Mouse (Mus musculus): ENCODE measurements around the gene Cpxm1. TPM values are rescaled to one million over a fixed set of nuclear protein-coding genes. Genes with fewer than 3 reads are reported as not detected.

Gene Cpxm1
- total and polyA plus RNA-seq, 3 experiments, result 6.5 to 10.7 TPM; not detected in 1

DNA sequence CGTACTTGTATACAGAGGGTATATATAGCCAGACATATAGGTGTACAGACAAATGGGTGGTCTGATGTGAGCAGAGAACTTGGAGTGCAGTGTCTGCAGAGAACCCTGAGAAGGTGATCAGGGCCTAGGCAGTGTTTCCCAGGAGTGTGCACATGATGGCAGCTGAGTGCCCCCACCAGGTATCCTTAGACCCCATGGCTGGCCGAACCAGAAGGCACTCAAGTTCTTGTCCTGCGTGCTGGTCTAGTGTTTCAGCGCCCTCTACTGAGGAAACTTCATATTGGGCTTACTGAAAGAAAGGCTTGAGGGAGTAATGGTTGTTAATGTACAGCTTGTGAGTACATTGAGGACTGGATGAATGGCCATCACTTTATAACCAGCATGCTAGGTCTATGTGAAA, 35.8 kb upstream of the Cpxm1 start:
- Histone ChIP-seq H3K36me3 (ENCODE audit: control insufficient read depth in 1 of 2, insufficient read depth in 2 of 2, low read length in 2 of 2) (peaks cover 9 to 18% of the 10 kb centered on the region in 2 experiments), H3K79me2 (ENCODE audit: control insufficient read depth, insufficient read depth, low read length, poor library complexity) (peaks cover 25% of the 10 kb centered on the region), H3K9ac (ENCODE audit: control insufficient read depth, low read depth, low read length, poor library complexity, severe bottlenecking) (no peak overlapping the region), H3K27me3 (ENCODE audit: control insufficient read depth in 1 of 2, insufficient read depth in 2 of 2, low read length in 2 of 2) (no peaks in the 10 kb centered on the region), H3K27ac (ENCODE audit: control insufficient read depth, low read depth, low read length) (no peak overlapping the region), H3K9me3 (replicated peaks; ENCODE audit: insufficient read depth, low read length) (no peaks in the 10 kb centered on the region), H3K4me3 (ENCODE audit: control insufficient read depth in 1 of 2, insufficient read depth in 1 of 2, low read depth in 2 of 2, low read length in 2 of 2) (no peak overlapping the region), H3K4me1 (ENCODE audit: control insufficient read depth in 1 of 2, insufficient read depth in 2 of 2, low read length in 2 of 2) (peaks cover 15 to 17% of the 10 kb centered on the region in 2 experiments)
- DNase-seq (ENCODE audit: low read depth, low spot score), result peak; percentile 78
- TF ChIP-seq SMC3 (IDR thresholded peaks at IDR 0.05; ENCODE audit: low read depth, low read length) (peak; percentile 62), UBTF (IDR thresholded peaks at IDR 0.05; ENCODE audit: borderline replicate concordance, insufficient read depth, low read depth, low read length) (no peak), RAD21 (IDR thresholded peaks at IDR 0.05; ENCODE audit: low read depth, low read length) (peak; percentile 63), ZC3H11A (IDR thresholded peaks at IDR 0.05; ENCODE audit: low read depth, low read length) (peak; percentile 53), CTCF (IDR thresholded peaks at IDR 0.05 in 2 of 3, conservative IDR thresholded peaks at IDR 0.05 in 1 of 3; ENCODE audit: control insufficient read depth in 1 of 3, insufficient read depth in 1 of 3, low read depth in 2 of 3, low read length in 3 of 3, poor library complexity in 1 of 3, severe bottlenecking in 1 of 3) (peak; percentile 59 to 78 (median 66)), MEF2A (IDR thresholded peaks at IDR 0.05; ENCODE audit: extremely low read depth, insufficient replicate concordance, low read depth, low read length, poor library complexity, severe bottlenecking) (no peak), POLR2AphosphoS2 (IDR thresholded peaks at IDR 0.05; ENCODE audit: low read length) (no peak), MAX (IDR thresholded peaks at IDR 0.05; ENCODE audit: low read length) (no peak), USF1 (IDR thresholded peaks at IDR 0.05; ENCODE audit: low read depth, low read length) (no peak)

DNA sequence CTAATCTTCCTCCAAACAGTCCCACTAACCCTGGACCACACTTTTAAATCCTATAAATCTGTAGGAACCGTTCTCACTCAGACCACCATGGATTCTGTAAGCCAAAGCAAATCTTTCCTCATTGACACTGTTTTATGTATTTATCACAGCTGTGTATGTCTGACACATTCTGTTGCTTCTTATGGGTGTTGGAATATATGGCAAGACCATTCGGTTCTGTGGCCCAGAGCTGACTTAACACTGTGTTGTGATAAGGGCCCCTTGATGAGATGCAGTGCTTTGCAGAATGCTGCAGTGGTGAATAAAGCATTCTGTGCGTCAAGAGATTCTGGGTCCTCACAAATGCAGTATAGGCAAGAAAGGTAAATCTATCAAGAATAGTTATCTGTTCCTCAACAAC, 34.8 kb upstream of the Cpxm1 start:
- DNase-seq (ENCODE audit: low read depth, low spot score), result no peak
- H3K36me3 ChIP-seq (ENCODE audit: control insufficient read depth in 1 of 2, insufficient read depth in 2 of 2, low read length in 2 of 2), result peaks cover 5 to 26% of the 10 kb centered on the region in 2 experiments
- TF ChIP-seq GATA1 (IDR thresholded peaks at IDR 0.05; ENCODE audit: low read depth, low read length) (no peak), SIN3A (IDR thresholded peaks at IDR 0.05; ENCODE audit: low read length) (no peak), SMC3 (IDR thresholded peaks at IDR 0.05; ENCODE audit: low read depth, low read length) (no peak), MAZ (IDR thresholded peaks at IDR 0.05; ENCODE audit: low read depth, low read length) (no peak), RCOR1 (IDR thresholded peaks at IDR 0.05; ENCODE audit: low read depth, low read length) (no peak), MYC (IDR thresholded peaks at IDR 0.05; ENCODE audit: low read depth, low read length) (no peak), E2F4 (IDR thresholded peaks at IDR 0.05; ENCODE audit: borderline replicate concordance, low read depth, low read length) (no peak), TAL1 (IDR thresholded peaks at IDR 0.05; ENCODE audit: low read length) (no peak), JUND (IDR thresholded peaks at IDR 0.05; ENCODE audit: low read depth, low read length) (no peak)

More for the DNA sequence above, 34.8 kb upstream of the Cpxm1 start:
- H3K27me3 ChIP-seq (ENCODE audit: control insufficient read depth in 1 of 2, insufficient read depth in 2 of 2, low read length in 2 of 2), result no peaks in the 10 kb centered on the region
- H3K79me2 ChIP-seq (ENCODE audit: control insufficient read depth, insufficient read depth, low read length, poor library complexity), result peaks cover 33% of the 10 kb centered on the region
- no peak overlapping the region for H3K27ac ChIP-seq (ENCODE audit: control insufficient read depth, low read depth, low read length)
- H3K9me3 ChIP-seq (replicated peaks; ENCODE audit: insufficient read depth, low read length), result no peaks in the 10 kb centered on the region
- no peak overlapping the region for H3K4me3 ChIP-seq (ENCODE audit: control insufficient read depth in 1 of 2, insufficient read depth in 1 of 2, low read depth in 2 of 2, low read length in 2 of 2)
- H3K4me1 ChIP-seq (ENCODE audit: control insufficient read depth in 1 of 2, insufficient read depth in 2 of 2, low read length in 2 of 2), result peaks cover 15 to 20% of the 10 kb centered on the region in 2 experiments
- no peak overlapping the region for H3K9ac ChIP-seq (ENCODE audit: control insufficient read depth, low read depth, low read length, poor library complexity, severe bottlenecking)

Data from MEL (cell line).